Mouse (Mus musculus): ENCODE results near the gene Syne2.

The Syne2 gene

DNA sequence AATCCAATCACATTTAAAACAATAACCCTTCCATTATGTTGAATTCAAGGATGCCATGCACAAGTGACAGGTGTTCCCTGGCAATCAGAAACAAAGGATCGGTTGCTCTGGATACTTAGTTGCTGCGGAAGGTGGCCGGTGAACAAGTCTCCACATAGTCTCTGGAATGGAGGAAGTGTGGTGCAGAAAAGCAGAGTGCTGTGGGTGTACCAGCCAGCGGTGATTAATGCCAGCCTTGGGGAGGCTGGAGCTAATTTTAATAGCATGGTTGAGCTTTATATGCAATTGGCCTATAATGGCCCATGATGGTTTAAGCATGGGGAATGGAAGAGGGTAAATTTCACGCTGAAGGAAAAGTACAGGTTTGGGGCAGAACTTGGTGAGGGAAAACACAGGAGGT lies 11.7 kb downstream of the Syne2 start:
- DNase-seq, result no peak

DNA sequence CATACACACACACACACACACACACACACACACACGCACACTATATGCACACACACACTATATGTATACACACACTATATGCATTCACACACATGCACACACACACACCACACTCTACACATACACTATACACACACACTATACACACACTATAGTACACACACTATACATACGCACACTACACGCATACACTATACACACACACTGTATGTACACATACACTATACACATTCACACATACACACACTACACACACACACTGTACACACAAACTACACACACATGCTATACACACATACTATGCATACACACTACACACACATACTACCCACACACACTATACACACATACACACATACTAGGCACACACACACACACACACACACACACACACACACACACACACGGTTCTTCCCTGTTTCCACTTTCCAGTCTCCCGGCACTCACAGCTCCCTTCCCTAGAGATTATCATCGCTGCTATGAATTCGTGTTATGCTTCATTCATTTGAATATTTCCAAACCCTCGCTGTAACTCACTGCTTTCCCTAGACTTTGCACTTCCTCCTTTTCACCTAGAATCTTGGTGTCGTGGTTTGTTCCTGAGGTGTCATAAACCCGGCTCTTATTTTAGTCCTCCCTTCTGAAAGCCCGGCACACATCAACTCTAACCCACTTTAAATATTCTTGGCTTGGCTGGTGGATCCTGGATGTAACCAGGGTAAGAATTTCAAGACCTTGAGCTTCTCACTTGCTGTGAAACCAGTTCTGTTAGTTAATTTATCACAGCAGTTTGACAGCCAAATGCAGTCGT lies 15.4 kb downstream of the Syne2 start:
- no peak for DNase-seq

DNA sequence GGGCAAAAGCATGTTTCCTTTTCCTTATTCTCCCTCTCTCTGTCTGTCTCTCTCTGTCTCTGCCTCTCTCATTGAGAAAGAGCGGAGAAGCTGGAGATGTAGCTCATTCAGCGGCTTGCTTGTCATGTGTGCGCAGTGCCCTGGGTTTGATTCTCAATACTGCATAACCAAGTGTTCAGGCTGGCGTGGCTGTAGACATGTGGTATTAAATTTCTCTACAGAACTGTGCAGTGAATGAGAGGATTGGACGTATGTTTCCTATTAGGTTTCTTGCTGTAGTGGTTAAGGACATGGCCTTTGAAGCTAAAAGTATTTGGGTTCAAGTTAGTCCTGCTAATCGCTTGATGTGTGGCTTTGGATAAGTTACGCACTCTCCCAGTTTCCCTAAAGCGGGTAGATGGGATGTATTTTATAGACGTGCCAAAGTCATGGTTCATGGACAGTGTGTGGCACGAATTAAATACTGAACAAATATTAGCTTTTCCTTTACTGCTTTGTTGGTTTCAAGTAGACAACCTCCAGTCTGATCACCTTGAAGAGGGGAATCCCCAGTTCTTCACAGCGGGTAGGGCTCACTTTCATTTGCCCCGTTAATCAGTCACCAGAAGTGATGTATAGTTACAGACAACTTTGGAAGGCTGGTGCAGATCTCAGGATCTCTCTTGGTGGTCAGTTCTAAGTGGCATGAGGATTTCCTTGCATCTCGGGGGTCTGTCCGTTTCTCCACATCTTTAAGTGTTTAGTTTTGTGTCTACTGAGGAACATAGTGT lies 16.2 kb downstream of the Syne2 start:
- no peak for DNase-seq

DNA sequence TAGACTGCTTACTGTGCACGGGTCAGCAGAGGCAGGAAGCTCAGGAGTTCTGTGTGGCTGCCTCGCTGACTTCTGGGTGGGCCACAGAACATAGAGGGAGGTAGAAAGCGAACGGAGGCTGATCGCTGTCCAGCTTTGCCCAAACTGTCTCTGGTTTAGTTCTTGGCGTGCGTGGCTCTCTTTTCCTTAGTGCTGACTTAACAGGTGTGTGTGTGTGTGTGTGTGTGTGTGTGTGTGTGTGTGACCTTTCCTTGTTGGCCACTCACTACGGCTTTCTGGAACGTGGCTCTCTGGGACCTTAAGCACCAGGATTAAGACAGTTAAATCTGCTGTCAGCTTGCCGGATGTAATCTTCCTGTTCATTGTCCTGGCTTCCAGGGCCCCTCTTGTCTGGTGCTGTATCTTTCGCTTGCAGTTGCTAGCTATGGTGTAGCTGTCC lies 18.6 kb downstream of the Syne2 start:
- DNase-seq, result no peak

DNA sequence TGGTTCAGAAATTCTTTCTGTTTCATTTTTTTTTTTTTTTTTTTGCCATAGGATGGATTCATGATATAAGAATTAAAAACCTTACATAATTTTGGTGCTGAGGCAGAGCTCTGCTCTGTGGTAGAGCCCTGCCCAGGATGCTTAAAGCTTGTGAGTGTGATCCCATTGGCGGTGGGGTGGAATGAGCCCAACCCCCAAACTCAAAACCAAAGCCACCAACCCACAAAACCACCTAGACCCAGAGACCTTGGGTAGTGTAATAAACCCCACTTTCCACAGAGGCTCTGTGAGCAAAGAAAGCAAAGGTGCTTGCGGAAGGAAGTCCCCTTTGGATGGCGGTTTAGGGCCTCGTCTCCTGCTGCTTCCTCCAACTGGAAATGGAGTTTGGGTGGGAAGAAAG lies 19.5 kb downstream of the Syne2 start:
- no peak for DNase-seq

DNA sequence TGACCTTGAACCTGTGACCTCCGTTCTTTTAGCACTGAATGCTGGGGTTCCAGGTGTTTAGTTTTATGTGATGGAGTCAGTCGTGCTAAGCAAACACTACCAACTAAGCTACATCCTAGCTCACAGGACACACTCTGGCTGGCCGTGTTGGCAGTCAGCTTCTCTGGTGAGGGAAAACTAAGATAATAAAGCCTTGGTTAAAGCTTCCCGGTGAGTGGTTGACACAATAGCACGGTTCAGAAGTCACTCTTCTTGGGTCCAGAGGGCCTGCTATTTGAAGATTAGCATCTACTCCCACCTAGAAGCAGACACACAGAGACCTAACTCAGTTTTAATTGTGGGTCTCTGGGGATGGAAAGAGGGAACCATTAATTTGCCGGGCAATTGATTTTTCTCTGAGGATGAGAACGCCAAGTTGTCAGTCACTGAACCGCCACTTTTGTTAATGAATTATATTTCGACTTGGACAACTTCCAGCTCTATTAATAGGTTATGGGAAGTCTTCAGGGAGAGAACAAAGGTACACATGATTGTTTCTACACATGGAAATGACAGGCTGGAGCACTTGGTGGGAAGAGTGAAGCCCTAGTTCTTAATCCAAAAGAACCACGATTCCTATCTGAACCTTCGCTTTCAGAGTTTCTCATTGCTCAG lies 21.3 kb downstream of the Syne2 start:
- no peak for DNase-seq

DNA sequence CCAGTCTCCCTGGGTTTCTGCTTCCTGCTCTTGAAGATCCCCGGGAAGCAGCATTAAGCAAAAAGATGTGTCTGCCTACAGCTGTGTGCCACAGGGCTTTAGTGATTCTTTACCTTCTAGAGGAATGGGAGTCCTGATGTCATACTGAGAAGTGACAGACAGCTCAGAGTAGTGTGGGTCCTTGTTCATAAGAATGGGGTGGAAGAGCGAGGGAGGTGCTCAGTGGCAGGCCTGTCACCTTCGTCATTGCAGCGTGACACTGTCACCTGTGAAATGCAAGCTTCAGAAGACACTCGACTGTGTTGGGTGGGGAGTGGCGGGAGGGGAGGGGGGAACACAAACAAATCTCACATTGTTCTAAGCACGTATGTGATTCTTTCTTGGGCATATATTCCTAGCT lies 23.2 kb downstream of the Syne2 start:
- no peak for DNase-seq

DNA sequence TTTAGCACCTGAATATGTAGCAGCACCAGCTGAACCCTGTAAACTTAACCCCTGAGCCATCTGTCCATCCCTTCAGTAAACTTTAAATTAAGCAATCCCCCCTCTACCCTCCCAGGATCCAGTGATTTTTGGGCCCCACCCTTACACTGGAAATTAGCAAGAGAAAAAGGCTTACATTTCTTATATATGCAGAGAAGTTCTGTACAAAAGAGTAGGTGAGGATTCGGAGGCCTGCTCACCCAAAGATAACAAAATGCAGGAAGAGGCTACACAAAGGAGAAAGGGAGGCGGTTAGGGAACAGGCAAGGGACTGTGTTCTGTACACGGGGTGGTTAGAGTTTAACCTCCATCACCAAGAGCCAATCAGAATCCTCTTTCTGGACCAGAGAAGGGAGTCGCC lies 26.4 kb downstream of the Syne2 start:
- DNase-seq, result no peak

DNA sequence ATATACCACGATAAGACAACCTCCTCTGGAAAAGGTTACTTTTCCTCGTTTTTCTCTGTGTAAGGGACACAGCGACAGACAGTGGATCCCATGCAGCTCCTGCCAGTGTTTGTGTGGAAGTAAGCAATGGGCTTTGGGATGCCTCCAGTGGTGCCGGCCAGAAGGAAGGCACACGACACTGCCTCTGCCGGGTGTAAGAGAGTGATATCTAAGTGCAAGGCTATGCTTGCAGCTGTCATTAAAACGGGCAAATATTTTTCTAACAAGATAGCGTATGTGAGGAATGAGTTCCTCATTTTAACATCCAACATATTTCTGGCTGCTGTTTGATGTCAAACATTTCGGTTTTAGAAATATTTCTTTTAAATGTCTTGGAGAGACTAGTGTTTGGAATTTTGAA lies 27.1 kb downstream of the Syne2 start:
- DNase-seq, result no peak

DNA sequence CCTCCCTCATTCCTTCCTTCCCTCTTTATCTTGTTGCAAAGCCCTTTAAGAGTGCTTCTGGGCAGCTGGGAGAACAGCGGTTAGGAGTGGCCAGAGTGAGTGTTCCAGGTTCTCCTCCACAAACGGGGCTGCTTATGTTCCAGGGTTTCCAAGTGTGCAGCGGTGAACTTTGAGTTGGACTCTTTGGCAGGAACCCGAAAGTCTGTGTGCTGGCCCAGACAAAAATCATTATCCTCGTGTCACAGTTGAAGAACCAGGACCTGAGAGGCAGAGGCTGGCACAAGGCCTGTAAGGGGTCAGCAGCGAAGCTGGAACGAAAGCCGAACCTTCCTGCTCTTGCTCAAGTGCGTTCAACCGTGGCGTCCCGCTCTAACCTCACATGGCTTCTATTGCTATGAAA lies 28.6 kb downstream of the Syne2 start:
- DNase-seq, result no peak

DNA sequence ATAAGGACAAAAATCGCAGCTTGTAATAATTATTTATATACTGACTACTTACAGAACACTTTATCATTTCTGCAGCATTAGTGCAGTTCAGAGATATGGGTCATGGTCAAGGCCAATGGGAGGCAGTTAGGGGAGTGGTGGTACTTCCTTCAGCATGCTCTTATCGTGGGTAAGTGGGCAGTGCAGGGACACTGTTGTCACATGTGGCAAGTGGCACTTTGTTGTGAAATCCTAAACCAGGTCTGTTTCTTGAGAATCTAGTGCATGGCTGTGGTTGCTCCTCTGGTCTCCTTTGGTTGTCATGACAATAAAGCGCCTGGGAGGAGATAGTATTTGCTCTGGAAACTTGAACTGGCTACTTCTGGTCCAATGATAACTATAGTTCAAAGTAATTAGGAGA lies 32.3 kb downstream of the Syne2 start:
- no peak for DNase-seq

DNA sequence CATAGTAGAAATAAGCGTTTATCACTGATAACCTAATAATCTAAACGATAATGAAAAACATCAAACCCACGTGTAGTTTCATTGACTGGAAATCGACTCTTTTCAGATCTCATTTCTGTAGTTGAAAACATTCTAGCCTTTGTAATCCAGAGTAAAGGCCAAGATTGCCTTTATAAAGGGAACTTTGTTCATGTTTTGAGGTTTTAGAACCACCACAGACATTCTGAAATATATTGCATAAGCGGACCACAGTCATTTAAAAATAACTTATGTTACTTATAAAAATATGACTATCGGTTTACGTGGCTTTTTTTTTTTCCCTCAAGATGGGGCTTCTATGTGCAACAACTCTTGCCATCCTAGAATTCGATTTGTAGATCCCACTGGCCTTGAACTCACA lies 33.5 kb downstream of the Syne2 start:
- DNase-seq, result no peak

DNA sequence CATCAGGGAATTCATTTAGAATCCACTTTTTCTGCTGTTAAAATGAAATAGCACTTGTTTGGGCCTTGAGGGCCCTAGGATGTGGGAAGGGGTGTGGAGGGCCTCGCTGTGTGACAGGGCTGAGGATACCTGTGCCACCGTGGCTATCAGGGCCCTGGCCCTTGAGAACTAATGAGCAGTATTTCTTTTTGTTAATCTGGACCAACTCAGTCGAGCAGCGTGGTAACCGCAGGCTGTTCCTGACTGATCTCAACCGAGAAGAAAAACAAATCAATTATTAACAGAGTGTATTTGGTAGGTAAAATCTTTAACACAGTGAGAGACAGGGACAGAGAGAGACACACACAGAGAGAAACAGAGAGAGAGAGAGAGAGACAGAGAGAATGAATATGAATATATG lies 34.5 kb downstream of the Syne2 start:
- no peak for DNase-seq

DNA sequence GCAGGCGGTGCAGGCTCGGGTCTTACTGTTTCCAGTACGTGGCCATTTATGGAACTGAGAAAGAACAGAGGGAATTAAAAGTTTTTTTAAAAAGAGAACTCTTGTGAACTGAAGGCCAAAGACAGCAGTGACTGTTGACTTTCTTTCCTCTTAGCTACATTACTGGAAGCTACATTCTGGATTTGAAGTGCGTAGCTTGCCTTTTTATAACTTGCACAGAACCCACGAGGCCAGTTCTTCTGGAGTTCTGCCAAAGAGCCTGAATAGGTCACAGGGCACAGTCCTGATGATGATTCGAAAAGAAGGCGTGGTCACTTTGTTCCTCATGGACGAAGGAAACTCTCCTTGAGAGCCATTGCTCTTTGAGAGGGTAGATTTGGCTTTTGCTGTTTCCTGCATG lies 35.6 kb downstream of the Syne2 start:
- no peak for DNase-seq

DNA sequence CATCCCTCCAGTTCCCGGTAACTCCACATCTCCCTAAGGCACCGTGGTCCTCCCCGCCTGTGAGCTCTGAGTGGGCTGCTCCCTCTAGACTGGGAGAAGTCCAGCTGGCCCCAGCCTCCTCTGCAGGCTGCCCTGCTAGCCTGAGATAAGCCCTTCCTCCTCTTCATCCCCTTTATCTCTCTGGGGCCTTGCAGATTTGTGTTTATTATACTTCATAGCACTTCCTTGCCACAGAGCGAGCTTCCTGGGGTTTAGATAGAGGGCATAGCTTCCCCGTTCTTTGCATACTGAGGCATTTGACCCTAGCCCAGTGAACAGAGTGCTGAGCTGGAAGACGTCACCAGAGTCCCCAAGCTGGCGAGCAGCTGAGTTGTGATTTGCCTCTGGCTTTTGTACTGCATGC lies 37.1 kb downstream of the Syne2 start:
- DNase-seq, result no peak

DNA sequence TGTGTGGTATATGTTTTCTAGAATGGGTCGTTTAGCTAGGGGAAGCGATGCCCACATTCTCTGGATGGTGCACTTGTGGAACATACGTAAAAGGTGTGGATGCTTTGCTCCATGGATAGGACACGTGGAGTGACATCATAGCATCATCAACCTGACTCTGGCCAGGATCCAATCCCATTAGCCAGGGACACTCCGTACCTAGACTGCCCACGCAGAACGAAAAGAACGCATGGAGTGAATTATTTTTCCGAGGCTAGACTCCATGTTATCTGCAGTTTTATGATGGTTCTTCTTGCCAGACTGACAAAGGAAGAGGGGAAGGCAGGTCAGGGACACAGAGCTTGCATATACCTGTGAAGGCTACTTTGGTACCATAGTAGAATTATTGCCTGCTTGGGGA lies 37.7 kb downstream of the Syne2 start:
- no peak for DNase-seq

DNA sequence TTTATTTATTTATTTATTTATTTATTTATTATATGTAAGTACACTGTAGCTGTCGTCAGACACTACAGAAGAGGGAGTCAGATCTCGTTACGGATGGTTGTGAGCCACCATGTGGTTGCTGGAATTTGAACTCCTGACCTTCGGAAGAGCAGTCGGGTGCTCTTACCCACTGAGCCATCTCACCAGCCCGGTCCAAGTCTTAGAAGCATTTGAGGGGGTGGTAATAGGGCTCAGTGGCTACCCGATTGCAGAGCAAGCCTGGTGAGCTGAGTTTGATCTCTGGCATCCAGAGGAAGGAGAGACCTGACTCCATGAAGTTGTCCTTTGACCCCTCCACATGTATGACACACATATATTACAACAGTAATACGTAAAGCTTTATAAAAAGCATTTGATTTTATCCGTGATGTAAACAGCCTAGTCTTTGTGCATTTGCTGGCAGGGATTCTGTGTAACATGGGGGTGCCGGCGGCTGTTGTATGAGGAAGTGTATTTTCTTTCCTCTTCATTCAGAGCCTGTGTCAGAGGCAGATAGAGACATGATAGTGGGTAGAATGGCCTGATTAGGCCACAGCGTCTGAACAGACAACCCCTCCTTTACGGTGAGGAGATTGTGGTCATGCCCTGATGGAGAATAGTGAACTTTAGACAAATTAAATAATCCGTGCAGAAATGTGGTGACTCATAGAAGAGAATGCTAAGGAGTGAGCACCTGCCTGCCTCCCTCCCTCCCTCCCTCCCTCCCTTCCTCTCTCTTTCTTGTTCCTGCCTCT lies 38.3 kb downstream of the Syne2 start:
- no peak for DNase-seq

DNA sequence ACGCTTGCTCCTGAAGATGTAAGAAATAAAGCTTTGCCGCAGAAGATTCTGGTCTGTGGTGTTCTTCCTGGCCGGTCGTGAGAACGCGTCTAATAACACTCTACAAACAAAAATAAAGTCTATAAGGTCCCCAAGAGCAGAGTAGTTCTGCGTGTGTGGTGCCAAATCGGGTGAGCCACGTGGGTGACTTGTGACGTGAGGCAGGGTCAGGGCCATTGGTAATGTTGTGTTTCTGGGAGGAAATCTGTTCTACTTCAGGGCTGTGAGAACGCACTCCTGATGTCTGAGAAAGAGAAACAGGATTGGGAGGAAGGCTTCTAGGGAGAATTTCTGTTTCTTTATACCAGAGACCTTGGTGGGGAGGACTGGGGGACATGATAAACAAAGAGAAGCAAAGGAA lies 42.0 kb downstream of the Syne2 start:
- DNase-seq, result no peak

DNA sequence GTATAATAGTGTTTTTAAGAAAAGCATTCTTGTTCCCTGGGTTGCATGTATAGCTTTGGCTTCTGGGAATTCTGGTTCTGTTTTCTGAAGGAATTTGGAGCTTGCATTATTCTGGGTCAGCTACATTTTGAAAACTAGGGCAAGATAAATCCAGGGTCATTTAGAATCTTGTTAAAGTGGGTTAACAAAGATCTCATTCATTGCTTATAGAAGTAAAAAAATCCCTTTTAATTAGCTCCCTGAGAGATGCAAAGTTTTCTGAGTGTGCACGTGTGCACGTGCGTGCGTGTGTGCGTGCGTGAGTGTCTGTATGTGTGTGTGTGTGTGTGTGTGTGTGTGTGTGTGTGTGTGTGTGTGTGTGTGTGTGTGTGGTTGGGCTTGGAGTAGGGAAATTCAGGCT lies 42.9 kb downstream of the Syne2 start:
- DNase-seq, result no peak

DNA sequence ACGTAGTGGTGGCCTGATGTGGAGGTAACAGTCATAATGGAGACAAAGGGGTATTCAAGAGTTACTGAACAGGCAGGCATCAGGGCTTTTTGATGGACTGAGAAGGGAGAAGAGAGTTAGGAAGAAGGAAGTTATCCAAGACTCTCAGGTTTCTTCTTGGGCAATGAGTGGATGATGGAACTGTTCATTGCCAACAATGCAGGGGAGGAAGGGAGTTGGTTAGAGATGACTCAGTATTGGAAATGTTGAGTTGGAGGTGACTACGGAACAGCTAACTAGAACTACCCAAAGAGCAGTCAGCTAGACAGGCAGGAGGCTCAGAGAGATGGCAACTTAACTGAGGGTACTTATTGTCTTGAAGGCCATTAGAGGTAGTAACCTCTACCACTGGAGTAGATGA lies 47.2 kb downstream of the Syne2 start:
- DNase-seq, result no peak

DNA sequence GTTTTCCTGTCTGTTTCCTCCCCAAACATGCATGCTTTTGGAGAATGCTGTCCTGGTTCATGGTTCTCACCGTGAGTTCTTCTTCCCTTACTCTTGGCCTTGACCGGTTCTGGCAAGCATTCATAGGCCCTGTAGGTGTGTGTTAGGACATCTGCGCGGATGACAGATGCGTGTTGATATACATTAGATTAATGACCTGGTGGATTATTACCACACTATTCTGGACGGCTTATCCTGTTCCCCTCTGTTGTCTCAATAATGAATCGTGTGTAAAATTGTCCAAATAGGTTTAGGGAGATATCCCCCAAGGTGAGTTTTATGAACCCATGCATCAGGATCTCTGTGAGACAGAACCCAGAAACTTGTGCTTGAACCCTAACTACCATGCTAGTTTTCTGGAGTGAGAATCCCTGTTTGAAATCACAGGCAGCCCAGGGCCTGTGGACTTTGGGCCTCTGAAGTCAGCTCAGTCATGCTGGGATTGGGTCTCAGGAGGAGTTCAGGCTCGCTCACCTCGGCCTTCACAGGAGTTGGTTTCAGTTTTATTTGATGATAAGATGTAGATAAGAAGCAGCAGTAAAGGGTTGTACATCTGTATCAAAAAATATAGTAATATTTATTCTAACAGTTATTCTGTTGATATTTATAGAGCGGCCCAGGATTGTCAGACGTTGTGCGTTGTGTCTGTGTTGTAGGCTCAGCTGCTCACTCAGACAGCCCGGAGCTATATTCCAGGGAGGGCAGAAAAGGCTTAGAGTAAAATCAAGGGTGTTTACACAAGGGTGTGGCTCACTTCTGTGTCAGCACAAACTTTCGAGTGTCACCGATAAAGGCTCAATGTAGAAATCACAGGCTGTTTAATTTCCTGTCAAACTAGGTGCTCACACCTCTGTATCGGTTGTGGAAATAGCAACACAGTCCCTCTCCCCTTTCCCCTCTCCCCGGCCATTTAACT lies 48.8 kb downstream of the Syne2 start:
- DNase-seq, result no peak

Measured in thymus, adult 18-20 months (tissue).